Mouse (Mus musculus): ENCODE measurements around the gene Hhatl. TPM values are rescaled to one million over a fixed set of nuclear protein-coding genes. Genes with fewer than 3 reads are reported as not detected.

Hhatl gene
- polyA plus RNA-seq, 1 experiment = 5.1 TPM

DNA sequence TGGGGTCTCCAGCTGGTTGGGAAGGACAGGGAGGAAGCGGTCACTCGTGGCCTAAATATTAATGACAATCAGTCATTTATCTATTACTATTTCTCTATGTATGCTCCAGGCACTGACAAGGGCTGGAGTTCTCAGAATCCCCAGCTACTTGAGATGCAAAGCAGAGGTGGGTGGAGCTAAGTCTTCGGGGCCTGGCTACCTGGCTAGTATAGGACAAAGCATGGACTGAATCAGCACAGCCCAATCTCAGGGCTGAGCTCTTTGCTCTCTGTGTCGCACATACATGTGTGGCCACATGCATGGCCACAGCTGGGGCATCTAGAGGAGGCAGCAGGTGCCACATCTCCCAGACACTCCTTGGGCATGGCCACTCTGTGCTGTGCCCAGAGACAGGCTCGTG is 28.5 kb upstream of the Hhatl start:
- Histone ChIP-seq H3K4me1 (ENCODE audit: control insufficient read depth, insufficient read depth, insufficient read length, low read length) (no peaks in the 10 kb centered on the region), H3K27me3 (ENCODE audit: control insufficient read depth, insufficient read depth, low read length) (no peaks in the 10 kb centered on the region), H3K36me3 (ENCODE audit: control insufficient read depth, insufficient read depth, low read length) (no peaks in the 10 kb centered on the region), H3K27ac (ENCODE audit: insufficient read depth, low read depth, low read length) (no peak overlapping the region), H3K4me3 (ENCODE audit: low read depth, low read length) (no peak overlapping the region)
- WGBS = 60% methylated on average over 5 of the region's 5 CpGs
- TF ChIP-seq POLR2A (IDR thresholded peaks at IDR 0.05; ENCODE audit: low read depth, low read length) = no peak
- TF ChIP-seq CTCF (IDR thresholded peaks at IDR 0.05; ENCODE audit: extremely low read depth, insufficient read length, insufficient replicate concordance, low read depth, low read length) = no peak

DNA sequence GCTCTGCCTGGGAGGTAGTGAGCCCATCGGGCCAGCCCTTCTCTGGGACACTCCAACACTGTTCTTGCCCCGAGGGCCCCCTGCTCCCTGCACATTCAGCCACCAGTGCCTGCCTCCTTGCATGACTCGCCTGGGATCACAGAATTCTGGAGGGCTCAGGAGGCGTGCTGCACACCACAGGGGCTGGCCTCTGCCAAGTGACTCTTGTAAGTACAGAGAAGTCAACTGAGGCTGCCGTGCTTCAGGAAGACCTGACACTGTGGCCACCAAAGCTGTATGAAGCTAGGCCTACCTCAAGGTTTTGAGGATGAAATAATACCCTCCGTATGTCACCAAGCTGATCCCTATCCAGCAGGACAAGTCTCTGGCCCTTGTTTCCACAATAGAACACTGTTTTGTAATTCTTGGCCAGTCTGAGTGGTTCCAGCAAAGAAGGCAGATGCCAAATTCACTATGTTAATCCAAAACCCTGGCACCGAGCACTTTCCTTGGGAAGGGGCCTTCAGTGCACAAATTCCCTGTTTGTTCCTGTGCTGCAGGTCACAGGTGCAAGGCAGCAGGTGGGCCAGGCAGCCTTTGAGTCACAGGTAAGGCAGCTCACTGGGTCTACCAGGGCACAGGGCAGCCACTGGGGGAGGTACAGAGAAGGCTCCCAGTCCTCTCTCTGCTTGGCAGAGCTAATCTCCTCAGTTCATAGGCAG is 27.6 kb upstream of the Hhatl start:
- Histone ChIP-seq H3K36me3 (ENCODE audit: control insufficient read depth, insufficient read depth, low read length) (no peaks in the 10 kb centered on the region), H3K27me3 (ENCODE audit: control insufficient read depth, insufficient read depth, low read length) (no peaks in the 10 kb centered on the region), H3K27ac (ENCODE audit: insufficient read depth, low read depth, low read length) (peak overlapping the region; percentile 71), H3K4me1 (ENCODE audit: control insufficient read depth, insufficient read depth, insufficient read length, low read length) (no peaks in the 10 kb centered on the region), H3K4me3 (ENCODE audit: low read depth, low read length) (no peak overlapping the region)
- 55% methylated on average over 7 of the region's 7 CpGs for WGBS
- TF ChIP-seq POLR2A (IDR thresholded peaks at IDR 0.05; ENCODE audit: low read depth, low read length) (no peak), CTCF (IDR thresholded peaks at IDR 0.05; ENCODE audit: extremely low read depth, insufficient read length, insufficient replicate concordance, low read depth, low read length) (no peak)

DNA sequence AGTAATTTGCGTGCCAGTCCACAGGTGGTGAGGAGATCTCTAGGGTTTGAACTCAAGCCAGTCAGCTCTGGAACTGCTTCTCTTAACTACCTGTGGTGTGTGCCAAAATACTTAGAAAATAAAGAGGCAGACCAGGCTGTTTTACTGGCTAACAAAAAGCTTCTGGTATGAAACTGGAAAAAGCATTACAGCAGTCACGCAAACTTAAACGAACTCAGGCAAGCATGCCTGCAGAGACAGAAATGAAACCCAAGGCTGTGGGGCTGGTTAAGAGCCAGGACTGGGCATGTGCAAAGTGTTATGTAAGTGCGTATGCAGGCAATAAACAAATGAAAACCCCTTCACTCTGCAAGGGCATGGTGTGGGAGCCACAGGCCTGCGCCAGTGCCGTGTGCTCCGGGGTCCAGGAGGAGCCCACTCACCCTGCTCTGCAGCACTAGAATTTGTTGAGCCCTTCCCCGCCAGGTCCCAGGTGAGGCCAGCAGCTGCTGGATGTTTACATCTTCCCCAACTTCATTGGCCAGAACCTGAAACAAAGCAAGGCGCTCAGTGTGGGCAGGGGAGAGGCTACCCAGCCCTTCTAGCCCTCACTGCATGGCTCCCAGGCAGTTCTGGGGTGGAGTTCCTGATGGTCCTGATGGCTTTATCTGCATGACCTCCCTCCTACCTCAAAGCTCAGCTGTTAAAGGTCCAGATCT is 26.9 kb upstream of the Hhatl start:
- no peaks in the 10 kb centered on the region for H3K27me3 ChIP-seq (ENCODE audit: control insufficient read depth, insufficient read depth, low read length)
- WGBS = 50% methylated on average over 9 of the region's 9 CpGs
- no peaks in the 10 kb centered on the region for H3K36me3 ChIP-seq (ENCODE audit: control insufficient read depth, insufficient read depth, low read length)
- no peak overlapping the region for H3K4me3 ChIP-seq (ENCODE audit: low read depth, low read length)
- no peak for TF ChIP-seq POLR2A (IDR thresholded peaks at IDR 0.05; ENCODE audit: low read depth, low read length)
- no peak for TF ChIP-seq CTCF (IDR thresholded peaks at IDR 0.05; ENCODE audit: extremely low read depth, insufficient read length, insufficient replicate concordance, low read depth, low read length)
- H3K27ac ChIP-seq (ENCODE audit: insufficient read depth, low read depth, low read length) = peak overlapping the region; percentile 71
- no peaks in the 10 kb centered on the region for H3K4me1 ChIP-seq (ENCODE audit: control insufficient read depth, insufficient read depth, insufficient read length, low read length)

DNA sequence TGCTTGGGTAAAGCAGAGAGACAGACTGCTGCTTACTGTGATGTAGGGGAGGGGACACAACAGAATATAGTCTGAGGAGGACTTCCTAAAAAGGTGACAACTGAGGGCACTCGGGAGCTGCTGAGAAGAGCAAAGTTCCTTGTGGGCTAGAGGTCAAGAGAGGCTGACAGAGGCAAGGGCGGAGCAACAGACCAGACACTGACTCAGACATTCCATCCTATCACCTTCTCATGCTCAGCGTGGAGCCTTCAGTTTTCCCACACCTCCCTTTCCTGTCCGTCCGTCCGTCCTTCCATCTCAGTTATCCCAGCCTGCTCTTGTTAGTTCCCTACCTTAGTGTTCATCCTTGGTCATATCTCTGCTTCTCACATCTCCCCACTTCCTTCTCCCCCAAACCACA is 22.9 kb upstream of the Hhatl start:
- TF ChIP-seq CTCF (IDR thresholded peaks at IDR 0.05; ENCODE audit: extremely low read depth, insufficient read length, insufficient replicate concordance, low read depth, low read length) = no peak
- no peak for TF ChIP-seq POLR2A (IDR thresholded peaks at IDR 0.05; ENCODE audit: low read depth, low read length)
- 43% methylated on average over 6 of the region's 6 CpGs for WGBS
- H3K4me3 ChIP-seq (ENCODE audit: low read depth, low read length) = no peak overlapping the region

DNA sequence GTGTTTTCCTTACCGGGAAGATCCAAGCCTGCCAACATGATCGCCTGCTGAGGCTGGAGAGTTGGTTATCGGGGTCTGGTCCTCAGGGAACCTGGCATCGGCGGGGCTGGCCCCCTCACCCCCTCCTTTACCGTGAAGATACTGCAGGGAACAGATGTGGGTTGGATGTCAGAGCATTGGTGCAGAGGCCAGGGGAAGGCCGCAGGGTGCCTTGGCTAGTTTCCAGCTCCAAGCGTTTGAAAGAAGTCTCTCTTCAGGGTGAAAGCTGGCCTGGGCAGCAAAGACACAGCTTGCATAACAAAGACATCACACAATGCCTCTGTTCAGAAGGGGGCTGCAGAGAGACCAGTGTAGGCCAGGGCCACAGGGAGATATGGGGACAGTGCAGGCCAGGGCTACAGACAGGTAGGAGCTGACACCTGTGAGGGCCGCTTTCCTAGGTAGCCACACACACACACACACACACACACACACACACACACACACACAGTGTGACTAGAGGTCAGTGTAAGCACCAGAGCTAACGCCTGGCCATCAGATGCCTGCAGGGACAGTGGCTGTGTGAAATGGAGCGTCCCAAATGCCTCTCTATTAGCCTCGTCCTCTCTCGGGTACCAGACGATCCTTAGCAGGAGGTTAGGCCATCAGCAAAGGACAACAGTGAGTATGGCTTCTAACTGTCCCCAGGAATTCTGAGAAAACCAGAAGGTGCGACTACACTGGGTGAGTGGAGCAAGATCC is 17.9 kb upstream of the Hhatl start:
- Histone ChIP-seq H3K27ac (ENCODE audit: insufficient read depth, low read depth, low read length) (no peak overlapping the region), H3K36me3 (ENCODE audit: control insufficient read depth, insufficient read depth, low read length) (no peaks in the 10 kb centered on the region), H3K27me3 (ENCODE audit: control insufficient read depth, insufficient read depth, low read length) (no peaks in the 10 kb centered on the region), H3K4me1 (ENCODE audit: control insufficient read depth, insufficient read depth, insufficient read length, low read length) (no peaks in the 10 kb centered on the region), H3K4me3 (ENCODE audit: low read depth, low read length) (no peak overlapping the region)
- TF ChIP-seq CTCF (IDR thresholded peaks at IDR 0.05; ENCODE audit: extremely low read depth, insufficient read length, insufficient replicate concordance, low read depth, low read length) = no peak
- no peak for TF ChIP-seq POLR2A (IDR thresholded peaks at IDR 0.05; ENCODE audit: low read depth, low read length)
- 56% methylated on average over 15 of the region's 15 CpGs for WGBS

More for the DNA sequence above, 22.9 kb upstream of the Hhatl start:
- no peak overlapping the region for H3K27ac ChIP-seq (ENCODE audit: insufficient read depth, low read depth, low read length)
- H3K27me3 ChIP-seq (ENCODE audit: control insufficient read depth, insufficient read depth, low read length) = no peaks in the 10 kb centered on the region
- H3K36me3 ChIP-seq (ENCODE audit: control insufficient read depth, insufficient read depth, low read length) = no peaks in the 10 kb centered on the region
- no peaks in the 10 kb centered on the region for H3K4me1 ChIP-seq (ENCODE audit: control insufficient read depth, insufficient read depth, insufficient read length, low read length)

DNA sequence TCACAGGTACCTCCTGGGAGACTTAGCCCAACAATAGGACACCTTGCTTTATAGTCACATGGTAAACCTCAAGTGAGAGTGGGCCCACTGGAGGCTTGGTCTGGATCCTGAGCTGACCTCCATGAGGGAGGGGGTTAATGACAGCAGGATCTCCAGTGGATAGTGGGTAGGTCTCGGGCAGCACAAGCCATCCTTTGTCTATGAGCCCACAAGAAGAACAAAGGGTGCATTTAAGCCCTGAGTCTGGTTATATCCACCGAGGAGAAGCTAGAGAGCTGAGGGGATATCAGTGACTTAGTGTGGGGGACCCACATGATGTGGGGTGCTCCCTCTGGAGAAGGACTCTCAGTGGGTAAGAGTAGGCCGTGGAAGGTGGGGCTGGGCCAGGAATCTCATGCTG is 16.2 kb upstream of the Hhatl start:
- no peak overlapping the region for H3K4me3 ChIP-seq (ENCODE audit: low read depth, low read length)
- WGBS = 76% methylated on average over 3 of the region's 3 CpGs
- TF ChIP-seq CTCF (IDR thresholded peaks at IDR 0.05; ENCODE audit: extremely low read depth, insufficient read length, insufficient replicate concordance, low read depth, low read length) (no peak), POLR2A (IDR thresholded peaks at IDR 0.05; ENCODE audit: low read depth, low read length) (no peak)

DNA sequence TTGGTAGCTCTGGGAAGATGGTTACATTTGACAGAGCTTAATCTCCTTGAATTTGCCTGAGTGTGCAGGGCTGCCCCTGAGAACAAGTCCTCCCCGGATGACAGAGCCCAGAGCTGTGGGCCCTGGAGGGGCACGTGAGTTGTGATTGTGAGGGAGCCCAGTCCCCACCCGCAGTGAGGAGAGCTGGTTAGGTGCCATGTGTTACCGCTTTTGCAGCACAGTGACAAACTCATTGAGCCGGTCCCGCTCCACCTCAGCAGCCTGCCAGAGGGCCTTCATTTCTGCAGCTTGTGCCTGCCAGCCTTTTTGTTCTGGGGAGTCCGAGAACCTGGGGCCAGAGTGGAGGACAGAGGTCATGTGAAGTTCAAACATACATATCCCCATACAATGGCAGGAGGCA is 15.6 kb upstream of the Hhatl start:
- no peaks in the 10 kb centered on the region for H3K36me3 ChIP-seq (ENCODE audit: control insufficient read depth, insufficient read depth, low read length)
- WGBS = 72% methylated on average over 7 of the region's 7 CpGs
- H3K4me3 ChIP-seq (ENCODE audit: low read depth, low read length) = no peak overlapping the region
- H3K27ac ChIP-seq (ENCODE audit: insufficient read depth, low read depth, low read length) = no peak overlapping the region
- TF ChIP-seq CTCF (IDR thresholded peaks at IDR 0.05; ENCODE audit: extremely low read depth, insufficient read length, insufficient replicate concordance, low read depth, low read length) (no peak), POLR2A (IDR thresholded peaks at IDR 0.05; ENCODE audit: low read depth, low read length) (no peak)
- H3K27me3 ChIP-seq (ENCODE audit: control insufficient read depth, insufficient read depth, low read length) = no peaks in the 10 kb centered on the region
- H3K4me1 ChIP-seq (ENCODE audit: control insufficient read depth, insufficient read depth, insufficient read length, low read length) = no peaks in the 10 kb centered on the region

More for the DNA sequence above, 16.2 kb upstream of the Hhatl start:
- H3K36me3 ChIP-seq (ENCODE audit: control insufficient read depth, insufficient read depth, low read length) = no peaks in the 10 kb centered on the region
- no peaks in the 10 kb centered on the region for H3K27me3 ChIP-seq (ENCODE audit: control insufficient read depth, insufficient read depth, low read length)
- no peaks in the 10 kb centered on the region for H3K4me1 ChIP-seq (ENCODE audit: control insufficient read depth, insufficient read depth, insufficient read length, low read length)
- no peak overlapping the region for H3K27ac ChIP-seq (ENCODE audit: insufficient read depth, low read depth, low read length)

Measured in small intestine, adult 2 months (tissue).